Comparison of ENCODE assay signal across 8 mouse cellular contexts in the genomic region with DNA sequence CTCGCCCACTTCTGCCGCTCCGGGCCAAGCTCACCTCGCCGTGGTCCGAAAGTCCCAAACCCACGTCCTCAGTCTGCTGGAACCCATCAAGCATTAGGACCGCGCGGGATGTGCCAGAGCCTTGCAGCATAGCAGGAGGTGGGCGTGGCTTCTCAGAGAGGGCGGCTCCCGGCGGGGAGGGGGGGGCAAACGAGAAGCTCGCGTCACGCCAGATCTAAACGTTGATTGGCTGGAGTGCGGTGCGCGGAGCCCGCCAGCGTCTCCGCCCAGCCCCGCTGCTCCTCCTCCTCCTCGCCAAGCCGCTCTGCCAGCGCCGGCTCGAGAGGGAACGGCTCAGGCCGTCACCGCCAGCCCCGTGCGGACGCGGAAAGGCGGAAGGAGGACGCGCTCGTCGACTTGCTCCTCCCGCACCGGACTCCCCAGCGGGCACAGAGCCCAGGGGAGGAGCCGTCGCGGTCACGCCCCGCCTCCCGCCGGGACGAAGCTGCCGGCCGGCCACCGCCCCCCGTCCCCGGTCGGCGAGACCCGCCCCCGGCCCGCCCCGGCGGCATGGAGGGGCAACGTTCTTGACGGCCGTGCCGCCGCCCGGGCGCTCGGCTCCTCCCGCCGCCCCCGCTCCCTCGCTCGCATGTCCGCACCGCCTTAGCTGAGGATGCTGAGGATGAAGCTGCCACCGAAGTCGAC. TPM values are rescaled to one million over a fixed set of nuclear protein-coding genes. Genes with fewer than 3 reads are reported as not detected.
A peak's percentile ranks its signal among the peaks of the same experiment; 100 is the strongest.
DNase-seq lines count a peak whose midpoint lies in the region; ATAC-seq lines count a peak whose summit lies in the region.

A gene (plus strand): TSS at position 269 of the 684 bp plus-strand sequence.

- under 1% methylated on average over 53 of the region's 83 CpGs for WGBS in hindbrain, embryonic 14.5 days

- peak within 1 kb of the TSS; percentile 76 for H3K9ac ChIP-seq in hindbrain, embryonic 14.5 days

- ATAC-seq in hindbrain, embryonic 14.5 days (ENCODE audit: low FRiP score): peak; percentile 97

- no peaks in the 10 kb centered on the region for H3K9me3 ChIP-seq in hindbrain, embryonic 14.5 days (ENCODE audit: control insufficient read depth, low read length)

- H3K4me3 ChIP-seq in hindbrain, embryonic 14.5 days (replicated peaks; ENCODE audit: low read length): peak within 1 kb of the TSS; percentile 74

- no peaks in the 10 kb centered on the region for H3K36me3 ChIP-seq in hindbrain, embryonic 14.5 days (replicated peaks; ENCODE audit: control insufficient read depth, insufficient read depth)

- H3K27me3 ChIP-seq in hindbrain, embryonic 14.5 days (ENCODE audit: control insufficient read depth, insufficient read depth, low read length): no peaks in the 10 kb centered on the region

- peaks cover 29% of the 10 kb centered on the region for H3K4me1 ChIP-seq in hindbrain, embryonic 14.5 days (replicated peaks; ENCODE audit: control insufficient read depth, insufficient read depth, low read length)

- H3K27ac ChIP-seq in hindbrain, embryonic 14.5 days: peak within 1 kb of the TSS; percentile 90

- H3K4me2 ChIP-seq in hindbrain, embryonic 14.5 days (replicated peaks): peak within 1 kb of the TSS; percentile 99

- DNase-seq in R1 (ENCODE audit: low read depth, low spot score): peak; percentile 96
- DNase-seq in cerebellum, postnatal 25 days: peak; percentile 99 to 100
- peak; percentile 93 to 97 for DNase-seq in frontal cortex, postnatal 25 days (ENCODE audit: low spot score in 2 of 2)
- DNase-seq in hindbrain, embryonic 14.5 days (ENCODE audit: low spot score): peak; percentile 99
- DNase-seq in layer of hippocampus, postnatal 36 days: peak; percentile 98 to 99
- peak; percentile 99 for DNase-seq in lung, postnatal 36 days
- DNase-seq in retina, postnatal 1 day: peak; percentile 99
- DNase-seq in urinary bladder, adult 18-20 months (ENCODE audit: low spot score in 2 of 2): peak; percentile 98

RNA-seq across cellular contexts. Expression of the gene that starts here (rescaled TPM):
- 2.7 and 3.1 TPM in 2 replicates for polyA plus RNA-seq in hindbrain, embryonic 14.5 days (2014; fragmentation: Nextera tagmentation; extraction: Ambion mirVana)
- total RNA-seq in layer of hippocampus, postnatal 36 days (2021): 10 to 100 TPM; 21.0 to 21.3 TPM

Comparison
In these comparisons a context has a peak if more than half of its experiments do, and no peak if none do; other contexts are left out.
1. Peak in every context shown above with its lines: DNase-seq, ATAC-seq, H3K4me3 ChIP-seq and H3K27ac ChIP-seq.